Mouse (Mus musculus): ENCODE results near the gene Gm20517. TPM values are rescaled to one million over a fixed set of nuclear protein-coding genes. Genes with fewer than 3 reads are reported as not detected.

Gene Gm20517
- total and polyA plus RNA-seq, 2 experiments from 2014 or later, result 1.4 TPM; not detected in 1

DNA sequence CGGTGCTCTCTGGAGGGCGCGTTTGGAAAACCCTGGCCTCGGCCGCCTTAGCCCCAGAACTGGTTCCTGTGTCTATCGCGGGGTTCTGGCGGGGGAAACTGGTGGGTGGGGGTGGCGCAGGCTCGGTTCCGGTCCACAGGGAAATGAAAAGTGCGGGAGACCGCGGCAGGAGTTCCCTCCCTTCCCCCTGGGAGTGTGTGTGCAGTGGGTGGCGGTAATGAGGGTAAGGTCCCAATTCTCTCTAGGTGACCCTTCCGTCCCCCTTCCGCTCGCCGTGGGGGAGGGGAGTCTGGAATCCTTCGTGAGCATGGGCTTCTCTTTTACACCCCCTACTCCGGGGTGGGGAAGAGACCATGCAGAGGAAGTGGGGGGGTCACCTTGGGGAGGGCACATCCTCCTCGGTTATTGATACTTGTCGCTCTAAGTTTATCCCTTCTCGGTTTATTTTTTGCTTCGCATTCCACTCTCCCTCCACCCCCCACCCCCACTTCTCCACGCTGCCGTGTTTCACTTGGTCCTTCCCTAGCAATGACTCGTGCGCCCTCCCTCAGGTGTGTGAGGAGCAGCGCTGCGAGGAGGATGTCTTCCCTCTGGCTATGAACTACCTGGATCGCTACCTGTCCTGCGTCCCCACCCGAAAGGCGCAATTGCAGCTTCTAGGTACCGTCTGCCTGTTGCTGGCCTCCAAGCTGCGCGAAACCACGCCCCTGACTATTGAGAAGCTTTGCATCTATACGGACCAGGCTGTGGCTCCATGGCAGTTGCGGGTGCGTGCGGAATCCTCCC lies 17.0 kb upstream of the Gm20517 start:
- Histone ChIP-seq H3K4me2 (ENCODE audit: low read depth, low read length) (peak overlapping the region; percentile 92), H3K9ac (replicated peaks; ENCODE audit: low read depth, low read length) (peak overlapping the region; percentile 85), H3K9me3 (replicated peaks; ENCODE audit: control insufficient read depth, low read length) (no peaks in the 10 kb centered on the region), H3K4me1 (ENCODE audit: control insufficient read depth, insufficient read depth) (peaks cover 33% of the 10 kb centered on the region), H3K36me3 (replicated peaks; ENCODE audit: control insufficient read depth, insufficient read depth, low read length) (peaks cover 19% of the 10 kb centered on the region), H3K4me3 (ENCODE audit: low read depth, low read length) (peak overlapping the region; percentile 72), H3K27me3 (ENCODE audit: control insufficient read depth, insufficient read depth, low read length) (no peaks in the 10 kb centered on the region), H3K27ac (ENCODE audit: low read depth) (peak overlapping the region; percentile 94)
- no peak for TF ChIP-seq CTCF (IDR thresholded peaks at IDR 0.05; ENCODE audit: low read depth)
- TF ChIP-seq EP300 (IDR thresholded peaks at IDR 0.05; ENCODE audit: low read depth), result no peak; the same call in 1 of the 2 replicates
- DNase-seq (ENCODE audit: low spot score) (peak; percentile 25), ATAC-seq (ENCODE audit: insufficient read depth, low read depth) (no peak)
- 1% methylated on average over 43 of the region's 43 CpGs for WGBS

DNA sequence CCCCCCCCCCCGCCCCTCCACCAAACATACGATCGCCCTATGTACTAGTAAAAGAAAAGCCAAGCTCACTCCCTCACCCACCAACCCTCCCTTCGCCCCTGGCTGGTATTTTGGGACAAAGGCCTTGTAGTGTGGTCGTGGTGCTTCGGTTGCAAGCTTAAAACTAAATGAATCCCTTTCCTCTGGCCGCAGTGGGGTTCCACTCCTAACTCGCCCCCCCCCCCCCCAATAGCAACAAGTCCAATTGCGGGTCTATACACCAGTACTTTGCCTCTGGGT lies 16.5 kb upstream of the Gm20517 start:
- no peak for TF ChIP-seq EP300 (IDR thresholded peaks at IDR 0.05; ENCODE audit: low read depth)
- H3K4me1 ChIP-seq (ENCODE audit: control insufficient read depth, insufficient read depth), result peaks cover 33% of the 10 kb centered on the region
- peak overlapping the region; percentile 85 for H3K9ac ChIP-seq (replicated peaks; ENCODE audit: low read depth, low read length)
- DNase-seq (ENCODE audit: low spot score) (no peak), ATAC-seq (ENCODE audit: insufficient read depth, low read depth) (no peak)
- peak overlapping the region; percentile 92 for H3K4me2 ChIP-seq (ENCODE audit: low read depth, low read length)
- H3K27me3 ChIP-seq (ENCODE audit: control insufficient read depth, insufficient read depth, low read length), result no peaks in the 10 kb centered on the region
- 3% methylated on average over 9 of the region's 9 CpGs for WGBS
- peak overlapping the region; percentile 94 for H3K27ac ChIP-seq (ENCODE audit: low read depth)
- H3K36me3 ChIP-seq (replicated peaks; ENCODE audit: control insufficient read depth, insufficient read depth, low read length), result peaks cover 24% of the 10 kb centered on the region
- no peaks in the 10 kb centered on the region for H3K9me3 ChIP-seq (replicated peaks; ENCODE audit: control insufficient read depth, low read length)
- peak overlapping the region; percentile 72 for H3K4me3 ChIP-seq (ENCODE audit: low read depth, low read length)

- peak overlapping the region; percentile 72 for H3K4me3 ChIP-seq (ENCODE audit: low read depth, low read length)
- DNase-seq (ENCODE audit: low spot score), result peak; percentile 69
- H3K9me3 ChIP-seq (replicated peaks; ENCODE audit: control insufficient read depth, low read length), result no peaks in the 10 kb centered on the region
- H3K4me2 ChIP-seq (ENCODE audit: low read depth, low read length), result peak overlapping the region; percentile 92
- H3K9ac ChIP-seq (replicated peaks; ENCODE audit: low read depth, low read length), result peak overlapping the region; percentile 85
- H3K36me3 ChIP-seq (replicated peaks; ENCODE audit: control insufficient read depth, insufficient read depth, low read length), result peaks cover 30% of the 10 kb centered on the region
- H3K27ac ChIP-seq (ENCODE audit: low read depth), result peak overlapping the region; percentile 94
- peaks cover 33% of the 10 kb centered on the region for H3K4me1 ChIP-seq (ENCODE audit: control insufficient read depth, insufficient read depth)
- H3K27me3 ChIP-seq (ENCODE audit: control insufficient read depth, insufficient read depth, low read length), result no peaks in the 10 kb centered on the region
- peak; percentile 8 for ATAC-seq (ENCODE audit: insufficient read depth, low read depth)
- WGBS, result 2% methylated on average over 20 of the region's 21 CpGs
- TF ChIP-seq CTCF (IDR thresholded peaks at IDR 0.05; ENCODE audit: low read depth) (no peak), EP300 (IDR thresholded peaks at IDR 0.05; ENCODE audit: low read depth) (0 out of 2 replicates have a peak, but pooled peaks have one; percentile 35)
These were observed 15.9 kb upstream of the Gm20517 start for GRCm38 (mm10) chr17:47595248-47596161.

DNA sequence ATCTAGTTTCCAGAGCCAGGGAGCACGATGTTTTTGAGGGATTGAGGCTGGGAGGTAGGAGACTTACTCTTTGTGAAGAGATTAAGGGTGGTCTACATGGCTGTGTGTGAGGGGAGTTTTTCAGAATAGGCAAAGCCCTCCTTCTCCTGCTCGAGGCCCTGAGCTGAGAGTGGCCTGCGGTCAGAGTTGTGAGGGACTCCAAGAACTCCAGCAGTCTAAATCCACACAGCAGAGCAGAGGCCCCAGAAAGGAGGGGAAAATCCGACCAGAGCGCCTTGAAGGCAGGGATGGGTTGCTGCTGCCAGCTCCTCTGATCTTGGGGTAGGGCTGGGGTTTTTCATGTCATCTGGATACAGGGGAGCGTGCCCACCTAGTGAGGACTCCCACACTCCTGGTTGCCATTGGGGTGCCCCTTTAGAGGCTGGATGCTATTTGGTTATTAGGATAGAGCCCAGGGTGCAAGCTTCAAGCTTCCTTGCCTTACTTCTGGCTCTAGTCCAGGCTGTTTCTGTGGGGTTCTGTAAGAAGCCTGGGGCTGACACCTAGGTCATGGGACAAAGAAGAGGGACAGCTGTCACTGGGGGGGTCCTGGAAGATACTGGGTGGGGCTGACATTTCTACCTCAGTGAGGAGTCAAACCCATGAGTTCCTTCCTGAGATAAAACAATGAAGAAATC lies 15.1 kb upstream of the Gm20517 start:
- TF ChIP-seq CTCF (IDR thresholded peaks at IDR 0.05; ENCODE audit: low read depth) (no peak), EP300 (IDR thresholded peaks at IDR 0.05; ENCODE audit: low read depth) (no peak)
- Histone ChIP-seq H3K9me3 (replicated peaks; ENCODE audit: control insufficient read depth, low read length) (no peaks in the 10 kb centered on the region), H3K4me3 (ENCODE audit: low read depth, low read length) (peak overlapping the region; percentile 72), H3K9ac (replicated peaks; ENCODE audit: low read depth, low read length) (peak overlapping the region; percentile 85), H3K27ac (ENCODE audit: low read depth) (peak overlapping the region; percentile 94), H3K4me1 (ENCODE audit: control insufficient read depth, insufficient read depth) (peaks cover 33% of the 10 kb centered on the region), H3K36me3 (replicated peaks; ENCODE audit: control insufficient read depth, insufficient read depth, low read length) (peaks cover 38% of the 10 kb centered on the region), H3K27me3 (ENCODE audit: control insufficient read depth, insufficient read depth, low read length) (no peaks in the 10 kb centered on the region), H3K4me2 (ENCODE audit: low read depth, low read length) (peak overlapping the region; percentile 92)
- DNase-seq (ENCODE audit: low spot score) (peak; percentile 23), ATAC-seq (ENCODE audit: insufficient read depth, low read depth) (no peak)
- 26% methylated on average over 6 of the region's 6 CpGs for WGBS

GRCm38 (mm10) chr17:47596839-47597164 lies 14.6 kb upstream of the Gm20517 start:
- H3K4me2 ChIP-seq (ENCODE audit: low read depth, low read length), result peak overlapping the region; percentile 92
- H3K4me1 ChIP-seq (ENCODE audit: control insufficient read depth, insufficient read depth), result peaks cover 33% of the 10 kb centered on the region
- H3K27ac ChIP-seq (ENCODE audit: low read depth), result peak overlapping the region; percentile 94
- DNase-seq (ENCODE audit: low spot score), result no peak
- no peaks in the 10 kb centered on the region for H3K9me3 ChIP-seq (replicated peaks; ENCODE audit: control insufficient read depth, low read length)
- TF ChIP-seq EP300 (IDR thresholded peaks at IDR 0.05; ENCODE audit: low read depth), result no peak
- TF ChIP-seq CTCF (IDR thresholded peaks at IDR 0.05; ENCODE audit: low read depth), result no peak
- no peaks in the 10 kb centered on the region for H3K27me3 ChIP-seq (ENCODE audit: control insufficient read depth, insufficient read depth, low read length)
- 43% methylated on average over 5 of the region's 5 CpGs for WGBS
- H3K36me3 ChIP-seq (replicated peaks; ENCODE audit: control insufficient read depth, insufficient read depth, low read length), result peaks cover 43% of the 10 kb centered on the region
- H3K4me3 ChIP-seq (ENCODE audit: low read depth, low read length), result peak overlapping the region; percentile 72; the same call in 1 of the 2 replicates
- ATAC-seq (ENCODE audit: insufficient read depth, low read depth), result no peak
- peak overlapping the region; percentile 85; the same call in 1 of the 2 replicates for H3K9ac ChIP-seq (replicated peaks; ENCODE audit: low read depth, low read length)
